Mouse (Mus musculus) R1 (cell line): ENCODE data around the gene Gm20403.
A peak's percentile ranks its signal among the peaks of the same experiment; 100 is the strongest.
"Not testable (repeated sequence)": the region's sequence is repeated elsewhere in the genome, so short reads cannot be mapped to it uniquely, and the experiment has no call there.

ENCODE experiments used
- DNase-seq: peaks from one replicate; pipeline ENCODE4 v3.0.0-alpha.2; 2018; ENCODE audit warnings: low read depth, low spot score

The Gm20403 gene

GRCm38 (mm10) chr12:54986052-54986717 is at the start of gene Gm20403:
Gene Gm20403, minus strand, starts transcription at chr12:54986529.
- DNase-seq: peak; percentile 90

- no peak for DNase-seq
Observed at GRCm38 (mm10) chr12:55027088-55027487, 40.8 kb upstream of the Gm20403 start.

DNA sequence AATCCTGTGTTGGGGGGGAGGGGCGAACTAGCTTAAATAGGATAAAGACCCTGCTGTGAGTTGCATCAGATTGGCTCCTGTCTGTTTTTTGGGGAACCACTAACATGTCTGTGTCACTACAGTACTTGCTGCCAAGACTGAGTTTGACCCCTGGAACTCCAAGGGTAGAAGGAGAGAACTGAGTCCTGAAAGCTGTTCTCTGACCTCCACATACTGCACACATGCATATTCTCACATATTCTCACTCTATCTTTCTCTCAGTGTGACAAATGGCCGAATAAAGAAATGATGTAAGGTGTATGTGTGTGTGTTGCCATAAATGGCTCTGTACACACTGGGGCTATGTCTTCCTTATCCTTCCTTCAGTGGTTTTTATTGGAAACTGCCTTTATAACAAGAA is 37.0 kb upstream of the Gm20403 start:
- no peak for DNase-seq

DNA sequence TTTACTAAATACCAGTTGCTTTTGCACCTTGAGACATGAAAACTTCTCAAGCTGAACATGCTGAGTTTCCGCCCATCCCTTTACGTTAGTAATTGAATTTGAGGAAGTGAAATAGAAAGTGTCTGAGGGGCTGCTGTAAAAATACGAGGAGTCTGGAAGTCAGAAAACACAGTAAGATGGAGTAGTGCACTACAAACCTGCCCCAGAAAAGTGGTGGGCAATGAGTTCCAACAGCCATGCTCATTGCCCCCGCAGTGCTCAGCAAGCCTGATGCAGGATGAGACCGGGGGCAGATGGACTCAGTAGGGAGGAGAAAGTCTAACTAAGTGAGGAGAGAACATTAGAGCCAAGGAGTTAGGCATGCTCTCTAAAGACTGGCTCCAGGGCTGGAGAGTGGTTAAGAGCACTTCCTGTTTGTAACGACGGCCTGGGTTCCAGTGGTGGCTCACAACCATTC is 33.1 kb upstream of the Gm20403 start:
- DNase-seq: no peak

GRCm38 (mm10) chr12:55017119-55017721 is 30.9 kb upstream of the Gm20403 start:
- no peak for DNase-seq

- no peak for DNase-seq
Observed at GRCm38 (mm10) chr12:55016339-55017118, 30.2 kb upstream of the Gm20403 start.

DNA sequence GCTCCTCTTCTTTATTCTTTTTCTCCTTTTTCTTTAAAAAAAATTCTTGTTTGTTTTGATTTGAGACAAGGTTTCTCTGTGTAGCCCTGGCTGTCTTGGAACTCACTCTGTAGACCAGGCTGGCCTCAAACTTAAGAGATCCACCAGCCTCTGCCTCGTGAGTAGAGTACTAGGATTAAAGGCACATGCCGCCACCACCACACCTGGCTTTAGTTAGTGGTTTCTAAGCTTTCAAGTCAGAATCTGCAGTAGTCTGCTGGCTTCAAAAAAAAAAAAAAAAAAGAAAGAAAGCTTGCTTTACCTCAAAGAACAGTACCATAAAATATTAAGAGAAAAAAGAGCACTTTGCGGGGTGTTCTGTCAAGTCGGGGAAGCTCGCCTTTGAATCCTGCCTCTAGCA is 29.1 kb upstream of the Gm20403 start:
- DNase-seq: no peak

DNA sequence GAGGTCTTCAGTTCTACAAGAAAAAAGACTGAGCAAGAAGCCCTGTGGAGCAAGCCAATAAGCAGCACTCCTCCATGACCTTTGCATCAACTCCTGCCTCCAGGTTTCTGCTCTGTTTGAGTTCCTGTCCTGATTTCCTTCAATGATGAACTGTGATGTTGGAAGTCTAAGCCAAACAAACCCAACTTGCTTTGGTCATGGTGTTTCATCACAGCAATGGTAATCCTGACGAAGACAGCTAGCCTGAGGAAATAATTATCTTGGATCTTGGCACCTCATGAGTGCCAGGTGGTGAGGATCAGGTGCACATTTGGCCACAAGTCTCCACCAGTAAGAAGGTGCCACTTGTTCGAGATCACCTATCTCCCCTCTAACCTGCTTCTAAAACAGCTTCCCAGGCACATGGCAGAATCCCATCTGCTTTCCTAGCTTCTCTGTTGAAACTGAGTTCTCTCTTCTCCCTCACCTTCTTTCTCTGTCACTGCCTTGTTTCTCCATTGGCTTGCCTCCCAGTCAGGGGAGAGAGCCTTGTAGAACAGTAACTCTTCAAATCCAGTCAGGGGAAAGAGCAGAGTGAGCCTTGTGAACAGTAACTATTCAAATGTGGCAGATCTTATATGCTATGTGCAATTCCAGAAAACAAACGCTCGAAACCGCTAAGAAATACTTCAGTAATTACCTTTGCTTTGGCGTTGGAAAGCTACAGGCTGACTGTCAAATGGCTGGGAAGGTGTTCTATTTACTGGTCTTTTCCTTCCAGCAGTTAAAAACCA is 27.5 kb upstream of the Gm20403 start, which contains the start of gene Baz1a:
Gene Baz1a, minus strand, starts transcription at position 723 of the 773 bp plus-strand sequence.
- no peak for DNase-seq

GRCm38 (mm10) chr12:55013031-55013430 is 26.7 kb upstream of the Gm20403 start:
- no peak for DNase-seq

GRCm38 (mm10) chr12:55007361-55008008 is 21.2 kb upstream of the Gm20403 start:
- DNase-seq: no peak

GRCm38 (mm10) chr12:55006071-55006470 is 19.7 kb upstream of the Gm20403 start:
- peak; percentile 61 for DNase-seq

GRCm38 (mm10) chr12:55004396-55004795 is 18.1 kb upstream of the Gm20403 start:
- no peak for DNase-seq

DNA sequence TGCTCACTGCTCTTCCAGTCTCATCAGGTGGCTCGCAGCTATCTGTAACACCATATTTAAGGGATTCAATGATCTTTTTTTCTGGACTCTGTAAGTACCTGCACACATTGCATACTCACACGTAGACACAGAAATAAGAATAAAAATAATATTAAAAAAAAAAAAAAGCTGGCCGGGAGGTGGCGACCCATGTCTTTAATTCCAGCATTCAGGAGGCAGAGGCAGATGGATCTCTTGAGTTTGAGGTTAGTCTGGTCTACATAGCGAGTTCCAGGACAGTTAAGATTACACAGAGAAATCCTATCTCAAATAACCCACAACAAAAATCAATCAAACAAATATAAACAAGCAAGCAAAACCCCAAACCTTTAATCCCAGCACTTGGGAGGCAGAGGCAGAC is 17.5 kb upstream of the Gm20403 start:
- DNase-seq: no peak

DNA sequence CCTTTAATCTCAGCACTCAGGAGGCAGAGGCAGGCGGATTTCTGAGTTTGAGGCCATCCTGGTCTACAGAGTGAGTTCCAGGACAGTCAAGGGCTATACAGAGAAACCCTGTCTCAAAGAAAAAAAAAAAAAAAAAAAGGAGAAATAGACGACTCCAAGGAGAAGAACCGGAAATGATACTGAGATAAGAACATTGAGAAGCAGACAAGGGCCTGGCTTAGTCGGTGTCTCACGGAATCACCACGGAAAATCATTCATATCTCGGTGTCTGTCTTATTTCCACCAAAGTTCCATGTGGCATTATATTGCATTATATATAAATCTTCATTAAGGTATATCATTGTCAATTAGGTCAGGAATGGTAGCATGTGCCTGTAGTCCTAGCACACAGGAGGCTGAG is 16.2 kb upstream of the Gm20403 start:
- not testable (repeated sequence) for DNase-seq

- no peak for DNase-seq
Observed at GRCm38 (mm10) chr12:54999016-54999690, 12.8 kb upstream of the Gm20403 start.

- DNase-seq: no peak
Observed at GRCm38 (mm10) chr12:54998411-54998810, 12.1 kb upstream of the Gm20403 start.

GRCm38 (mm10) chr12:54996979-54997474 is 10.7 kb upstream of the Gm20403 start:
- DNase-seq: no peak

GRCm38 (mm10) chr12:54995965-54996364 is 9.6 kb upstream of the Gm20403 start:
- peak; percentile 48 for DNase-seq

GRCm38 (mm10) chr12:54994418-54994817 is 8.1 kb upstream of the Gm20403 start:
- no peak for DNase-seq

DNA sequence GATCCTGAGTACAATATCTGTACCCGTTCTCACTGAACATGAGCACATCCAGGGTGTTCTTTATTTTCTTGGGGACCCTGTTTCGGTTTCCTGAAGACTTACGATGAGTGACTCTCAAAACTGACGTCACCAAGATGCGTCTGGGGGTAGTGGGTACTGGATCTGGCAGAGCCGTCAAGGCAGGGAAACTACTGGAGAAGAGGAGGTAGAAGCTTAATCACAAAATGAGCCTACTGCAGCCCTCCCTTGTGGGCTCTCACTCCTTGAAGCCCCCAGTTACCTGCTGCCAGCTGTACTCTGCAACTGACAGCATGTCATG is 7.7 kb upstream of the Gm20403 start:
- DNase-seq: no peak
